Mouse (Mus musculus) erythroblast, embryonic 14.5 days (primary cell): ENCODE measurements around the gene Fam166a.

Source experiments
- GATA1 ChIP-seq: IDR thresholded peaks from 2 replicates; pipeline ENCODE4 v1.6.1; 2012; ENCODE audit warnings: low read length, inconsistent platforms, mixed read lengths
- TAL1 ChIP-seq: IDR thresholded peaks from 3 replicates; pipeline ENCODE4 v1.6.1; 2012; ENCODE audit warnings: low read length, inconsistent platforms, mixed read lengths

GRCm38 (mm10) chr2:25240310-25240709, 21.8 kb downstream of the Fam166a start:
- TF ChIP-seq TAL1 (no peak), GATA1 (no peak)
